Mouse (Mus musculus): ENCODE results near the gene Smim8. TPM values are rescaled to one million over a fixed set of nuclear protein-coding genes. Genes with fewer than 3 reads are reported as not detected.

Gene Smim8
- polyA plus RNA-seq, 1 experiment: 27.8 TPM

DNA sequence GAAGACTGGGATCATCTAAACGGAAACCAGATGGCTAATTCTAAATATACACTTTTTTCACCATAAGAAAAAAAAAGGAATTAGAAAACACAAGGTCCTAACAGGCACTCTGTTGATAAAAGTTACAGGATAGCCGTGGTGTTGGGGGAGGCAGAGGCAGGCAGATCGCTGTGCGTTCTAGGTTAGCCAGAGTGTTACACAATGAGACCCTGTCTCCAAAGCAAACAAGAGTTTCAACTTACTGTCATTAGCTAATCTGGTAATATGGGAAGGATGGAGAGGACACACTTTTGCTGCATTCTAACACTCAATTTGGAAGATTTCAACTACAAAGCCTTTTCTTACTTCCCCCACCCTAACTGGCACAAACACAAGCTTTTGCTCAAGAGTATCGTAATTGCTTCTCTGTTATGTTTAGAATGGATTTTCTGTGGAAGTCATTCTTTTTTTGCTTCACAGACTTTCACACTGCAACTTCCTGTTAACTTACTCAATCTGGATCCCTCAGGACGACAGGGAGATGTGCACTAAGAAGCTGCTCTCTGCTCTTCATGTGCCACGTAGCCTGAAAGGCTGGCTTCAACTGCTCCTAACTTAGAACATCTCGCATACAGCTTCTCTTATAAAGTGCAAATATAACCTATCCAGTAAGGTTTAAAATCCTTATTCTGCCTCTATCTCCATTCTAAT is 19.2 kb upstream of the Smim8 start:
- TF ChIP-seq EP300 (IDR thresholded peaks at IDR 0.05; ENCODE audit: insufficient read depth, low read depth, low read length) (no peak), CTCF (IDR thresholded peaks at IDR 0.05; ENCODE audit: low read depth, low read length) (no peak), POLR2A (IDR thresholded peaks at IDR 0.05; ENCODE audit: insufficient read depth, low read length) (no peak)
- no peak overlapping the region for H3K27ac ChIP-seq (ENCODE audit: insufficient read depth, low read length)

DNA sequence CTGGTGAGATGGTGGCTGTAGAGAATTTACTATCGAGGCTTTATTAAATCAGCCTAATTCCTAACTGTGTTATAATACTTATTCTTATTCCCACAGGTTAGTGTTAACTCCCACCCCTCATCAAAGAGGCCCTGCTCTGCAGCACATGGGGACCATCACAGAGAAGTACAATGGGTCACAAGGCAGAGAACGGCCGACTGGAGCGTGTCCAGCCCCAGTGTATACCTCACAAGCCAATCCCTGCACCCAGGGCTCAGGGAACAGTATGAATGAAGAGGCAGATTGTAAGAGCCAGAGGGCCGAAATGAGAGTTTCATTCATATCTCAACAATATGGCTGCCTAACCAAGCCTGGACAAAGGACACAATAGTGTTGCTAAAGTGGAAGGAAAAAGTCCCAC is 18.1 kb upstream of the Smim8 start:
- no peak for TF ChIP-seq EP300 (IDR thresholded peaks at IDR 0.05; ENCODE audit: insufficient read depth, low read depth, low read length)
- no peak for TF ChIP-seq POLR2A (IDR thresholded peaks at IDR 0.05; ENCODE audit: insufficient read depth, low read length)
- no peak for TF ChIP-seq CTCF (IDR thresholded peaks at IDR 0.05; ENCODE audit: low read depth, low read length)
- no peaks in the 10 kb centered on the region for H3K9me3 ChIP-seq (replicated peaks; ENCODE audit: control insufficient read depth, insufficient read depth, low read length, poor library complexity, severe bottlenecking)
- H3K27ac ChIP-seq (ENCODE audit: insufficient read depth, low read length): no peak overlapping the region
- no peaks in the 10 kb centered on the region for H3K4me1 ChIP-seq (ENCODE audit: control insufficient read depth, insufficient read depth, low read length)
- no peaks in the 10 kb centered on the region for H3K36me3 ChIP-seq (ENCODE audit: control insufficient read depth, insufficient read depth, low read length, poor library complexity, severe bottlenecking)
- no peak overlapping the region for H3K9ac ChIP-seq (ENCODE audit: low read depth, poor library complexity, severe bottlenecking)
- no peak overlapping the region for H3K4me3 ChIP-seq (ENCODE audit: low read depth, low read length)
- H3K27me3 ChIP-seq (ENCODE audit: control insufficient read depth, insufficient read depth, low read length, poor library complexity, severe bottlenecking): no peaks in the 10 kb centered on the region

More for the DNA sequence above, 19.2 kb upstream of the Smim8 start:
- Histone ChIP-seq H3K27me3 (ENCODE audit: control insufficient read depth, insufficient read depth, low read length, poor library complexity, severe bottlenecking) (no peaks in the 10 kb centered on the region), H3K4me3 (ENCODE audit: low read depth, low read length) (no peak overlapping the region), H3K9ac (ENCODE audit: low read depth, poor library complexity, severe bottlenecking) (no peak overlapping the region), H3K9me3 (replicated peaks; ENCODE audit: control insufficient read depth, insufficient read depth, low read length, poor library complexity, severe bottlenecking) (no peaks in the 10 kb centered on the region), H3K4me1 (ENCODE audit: control insufficient read depth, insufficient read depth, low read length) (no peaks in the 10 kb centered on the region), H3K36me3 (ENCODE audit: control insufficient read depth, insufficient read depth, low read length, poor library complexity, severe bottlenecking) (no peaks in the 10 kb centered on the region)

DNA sequence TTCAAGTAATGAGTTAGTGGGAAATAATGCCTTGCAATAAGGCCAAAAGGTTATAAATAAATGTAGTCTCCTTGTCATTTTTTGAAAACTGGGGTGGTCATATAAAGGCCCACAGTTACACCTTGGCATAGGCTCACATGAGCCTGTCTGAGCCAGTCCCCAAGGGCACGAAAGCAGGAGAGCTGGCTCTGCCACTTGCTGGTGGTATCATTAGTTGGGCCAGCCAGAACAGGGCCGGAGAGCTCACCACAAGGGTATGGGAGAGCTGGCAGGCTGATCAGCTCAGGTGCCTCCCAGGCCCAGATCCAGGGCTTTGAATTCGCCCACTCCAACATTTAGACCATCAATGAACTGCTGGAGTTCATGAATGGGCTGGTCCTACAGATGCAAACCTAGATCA is 8.3 kb upstream of the Smim8 start:
- Histone ChIP-seq H3K36me3 (ENCODE audit: control insufficient read depth, insufficient read depth, low read length, poor library complexity, severe bottlenecking) (no peaks in the 10 kb centered on the region), H3K4me1 (ENCODE audit: control insufficient read depth, insufficient read depth, low read length) (no peaks in the 10 kb centered on the region), H3K9me3 (replicated peaks; ENCODE audit: control insufficient read depth, insufficient read depth, low read length, poor library complexity, severe bottlenecking) (no peaks in the 10 kb centered on the region), H3K4me3 (ENCODE audit: low read depth, low read length) (no peak overlapping the region), H3K27me3 (ENCODE audit: control insufficient read depth, insufficient read depth, low read length, poor library complexity, severe bottlenecking) (no peaks in the 10 kb centered on the region), H3K9ac (ENCODE audit: low read depth, poor library complexity, severe bottlenecking) (no peak overlapping the region), H3K27ac (ENCODE audit: insufficient read depth, low read length) (no peak overlapping the region)
- TF ChIP-seq EP300 (IDR thresholded peaks at IDR 0.05; ENCODE audit: insufficient read depth, low read depth, low read length) (no peak), CTCF (IDR thresholded peaks at IDR 0.05; ENCODE audit: low read depth, low read length) (no peak), POLR2A (IDR thresholded peaks at IDR 0.05; ENCODE audit: insufficient read depth, low read length) (no peak)

DNA sequence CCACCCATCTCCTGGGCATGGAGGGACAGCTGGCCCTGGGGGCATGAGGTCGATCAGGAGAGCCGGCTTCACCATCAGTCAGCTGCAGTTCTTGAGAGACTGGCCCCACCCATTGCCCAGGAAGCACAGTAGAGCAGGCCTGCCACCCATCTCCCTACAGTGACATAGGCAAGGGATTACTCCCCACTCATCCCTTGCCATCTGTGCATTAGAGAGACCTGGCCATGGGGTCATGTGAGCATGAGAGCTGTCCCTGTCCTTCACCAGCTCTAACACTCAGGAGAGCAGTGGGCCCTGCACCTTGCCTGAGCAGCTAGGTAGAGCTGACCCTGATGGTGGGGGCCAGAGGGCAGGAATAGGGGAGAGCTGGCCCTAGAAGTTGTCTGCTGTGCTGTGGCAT is 7.4 kb upstream of the Smim8 start:
- Histone ChIP-seq H3K36me3 (ENCODE audit: control insufficient read depth, insufficient read depth, low read length, poor library complexity, severe bottlenecking) (no peaks in the 10 kb centered on the region), H3K4me3 (ENCODE audit: low read depth, low read length) (no peak overlapping the region), H3K4me1 (ENCODE audit: control insufficient read depth, insufficient read depth, low read length) (no peaks in the 10 kb centered on the region), H3K9ac (ENCODE audit: low read depth, poor library complexity, severe bottlenecking) (no peak overlapping the region), H3K27me3 (ENCODE audit: control insufficient read depth, insufficient read depth, low read length, poor library complexity, severe bottlenecking) (no peaks in the 10 kb centered on the region), H3K9me3 (replicated peaks; ENCODE audit: control insufficient read depth, insufficient read depth, low read length, poor library complexity, severe bottlenecking) (no peaks in the 10 kb centered on the region), H3K27ac (ENCODE audit: insufficient read depth, low read length) (no peak overlapping the region)
- TF ChIP-seq POLR2A (IDR thresholded peaks at IDR 0.05; ENCODE audit: insufficient read depth, low read length) (no peak), EP300 (IDR thresholded peaks at IDR 0.05; ENCODE audit: insufficient read depth, low read depth, low read length) (no peak), CTCF (IDR thresholded peaks at IDR 0.05; ENCODE audit: low read depth, low read length) (no peak)

DNA sequence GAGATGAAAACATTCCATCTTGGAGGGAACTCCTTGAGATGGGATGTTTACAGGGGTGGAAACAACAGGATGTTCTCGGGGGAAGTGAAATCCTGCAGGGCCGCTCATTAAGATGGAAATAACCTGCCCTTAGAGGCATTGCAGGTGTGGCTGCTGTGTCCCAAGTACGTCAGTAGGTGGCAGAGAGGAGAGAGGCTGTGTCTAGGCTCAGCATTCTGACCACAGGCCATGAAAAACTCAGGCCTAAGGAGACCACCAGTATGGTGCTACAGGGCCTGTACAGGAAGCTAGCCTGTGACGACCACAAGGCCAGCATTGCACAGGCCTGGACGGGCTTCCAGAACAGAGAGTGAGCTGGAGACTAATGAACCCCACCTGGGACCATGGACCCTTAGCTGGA is 6.6 kb upstream of the Smim8 start:
- Histone ChIP-seq H3K4me1 (ENCODE audit: control insufficient read depth, insufficient read depth, low read length) (no peaks in the 10 kb centered on the region), H3K4me3 (ENCODE audit: low read depth, low read length) (no peak overlapping the region), H3K27ac (ENCODE audit: insufficient read depth, low read length) (no peak overlapping the region), H3K27me3 (ENCODE audit: control insufficient read depth, insufficient read depth, low read length, poor library complexity, severe bottlenecking) (no peaks in the 10 kb centered on the region), H3K9ac (ENCODE audit: low read depth, poor library complexity, severe bottlenecking) (no peak overlapping the region), H3K36me3 (ENCODE audit: control insufficient read depth, insufficient read depth, low read length, poor library complexity, severe bottlenecking) (no peaks in the 10 kb centered on the region), H3K9me3 (replicated peaks; ENCODE audit: control insufficient read depth, insufficient read depth, low read length, poor library complexity, severe bottlenecking) (no peaks in the 10 kb centered on the region)
- no peak for TF ChIP-seq POLR2A (IDR thresholded peaks at IDR 0.05; ENCODE audit: insufficient read depth, low read length)
- TF ChIP-seq CTCF (IDR thresholded peaks at IDR 0.05; ENCODE audit: low read depth, low read length): peak; percentile 90
- TF ChIP-seq EP300 (IDR thresholded peaks at IDR 0.05; ENCODE audit: insufficient read depth, low read depth, low read length): no peak

DNA sequence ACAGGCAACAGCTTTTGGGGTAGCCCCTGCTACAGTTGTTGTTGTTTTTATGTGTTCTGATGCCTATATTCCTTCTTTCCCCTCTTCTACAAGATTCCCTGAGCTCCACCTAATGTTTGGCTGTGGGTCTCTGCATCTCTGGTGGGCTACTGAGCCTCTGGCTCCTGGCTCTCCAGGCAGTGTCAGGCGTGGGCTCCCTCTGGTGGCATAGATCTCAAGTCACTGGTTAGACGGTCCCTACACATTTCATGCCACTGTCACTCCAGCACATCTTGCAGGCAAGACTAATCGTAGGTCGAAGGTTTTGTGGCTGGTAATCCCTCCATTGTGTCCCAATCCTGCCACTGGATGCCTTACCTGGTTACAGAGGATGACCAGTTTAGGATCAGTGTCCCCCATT is 4.5 kb upstream of the Smim8 start:
- Histone ChIP-seq H3K4me1 (ENCODE audit: control insufficient read depth, insufficient read depth, low read length) (no peaks in the 10 kb centered on the region), H3K27ac (ENCODE audit: insufficient read depth, low read length) (no peak overlapping the region), H3K9ac (ENCODE audit: low read depth, poor library complexity, severe bottlenecking) (no peak overlapping the region), H3K4me3 (ENCODE audit: low read depth, low read length) (no peak overlapping the region), H3K36me3 (ENCODE audit: control insufficient read depth, insufficient read depth, low read length, poor library complexity, severe bottlenecking) (no peaks in the 10 kb centered on the region), H3K27me3 (ENCODE audit: control insufficient read depth, insufficient read depth, low read length, poor library complexity, severe bottlenecking) (no peaks in the 10 kb centered on the region), H3K9me3 (replicated peaks; ENCODE audit: control insufficient read depth, insufficient read depth, low read length, poor library complexity, severe bottlenecking) (no peaks in the 10 kb centered on the region)
- TF ChIP-seq POLR2A (IDR thresholded peaks at IDR 0.05; ENCODE audit: insufficient read depth, low read length) (no peak), CTCF (IDR thresholded peaks at IDR 0.05; ENCODE audit: low read depth, low read length) (peak; percentile 65)

Data from ES-Bruce4 (cell line).